Mouse (Mus musculus) heart, adult 8-10 months (tissue): Measurements from ENCODE around the gene Rnf135. TPM values are rescaled to one million over a fixed set of nuclear protein-coding genes. Genes with fewer than 3 reads are reported as not detected.
"Not testable (repeated sequence)": the region's sequence is repeated elsewhere in the genome, so short reads cannot be mapped to it uniquely, and the experiment has no call there.

Source experiments
- DNase-seq: peaks from one replicate; pipeline ENCODE4 v3.0.0; 2022; ENCODE audit warnings: low spot score
- total RNA-seq, 4 experiments: library from RNA; stranded (reverse); gene quantifications; 2 replicates each; pipeline ENCODE4 v1.2.4; 2022

Gene Rnf135
- total RNA-seq, 4 experiments from 2014 or later: 5.8 to 6.0 (median 5.9) TPM

- no peak for DNase-seq
Observed at GRCm38 (mm10) chr11:80161041-80161440, 22.6 kb upstream of the Rnf135 start.

- DNase-seq: no peak
Observed at GRCm38 (mm10) chr11:80163362-80164116, 20.1 kb upstream of the Rnf135 start.

- no peak for DNase-seq
Observed at GRCm38 (mm10) chr11:80164224-80164623, 19.4 kb upstream of the Rnf135 start.

GRCm38 (mm10) chr11:80168121-80168520 is 15.5 kb upstream of the Rnf135 start:
- no peak for DNase-seq

GRCm38 (mm10) chr11:80168611-80169249 is 14.9 kb upstream of the Rnf135 start:
- no peak for DNase-seq

GRCm38 (mm10) chr11:80169629-80170028 is 14.0 kb upstream of the Rnf135 start:
- DNase-seq: no peak

- no peak for DNase-seq
Observed at GRCm38 (mm10) chr11:80170351-80170750, 13.3 kb upstream of the Rnf135 start.

- no peak for DNase-seq
Observed at GRCm38 (mm10) chr11:80171884-80172283, 11.8 kb upstream of the Rnf135 start.

- no peak for DNase-seq
Observed at GRCm38 (mm10) chr11:80173963-80174670, 9.5 kb upstream of the Rnf135 start.

GRCm38 (mm10) chr11:80176911-80177895 is 6.4 kb upstream of the Rnf135 start:
- no peak for DNase-seq

- DNase-seq: no peak
Observed at GRCm38 (mm10) chr11:80178316-80178715, 5.3 kb upstream of the Rnf135 start.

- no peak for DNase-seq
Observed at GRCm38 (mm10) chr11:80181021-80181749, 2.5 kb upstream of the Rnf135 start.

- not testable (repeated sequence) for DNase-seq
Observed at GRCm38 (mm10) chr11:80183054-80183704, 472 bp upstream of the Rnf135 start.

GRCm38 (mm10) chr11:80184531-80185071 is 950 bp downstream of the Rnf135 start:
- no peak for DNase-seq

GRCm38 (mm10) chr11:80185441-80185976 is 1.9 kb downstream of the Rnf135 start:
- DNase-seq: not testable (repeated sequence)

- DNase-seq: no peak
Observed at GRCm38 (mm10) chr11:80190280-80190679, 6.6 kb downstream of the Rnf135 start.

- no peak for DNase-seq
Observed at GRCm38 (mm10) chr11:80193827-80194226, 10.2 kb downstream of the Rnf135 start.

- no peak for DNase-seq
Observed at GRCm38 (mm10) chr11:80196351-80196750, 12.7 kb downstream of the Rnf135 start.

GRCm38 (mm10) chr11:80199316-80199715 is 15.7 kb downstream of the Rnf135 start:
- DNase-seq: no peak

GRCm38 (mm10) chr11:80199773-80200172 is 16.1 kb downstream of the Rnf135 start:
- DNase-seq: no peak
